Mouse (Mus musculus) midbrain, embryonic 15.5 days (tissue): Measurements from ENCODE around the gene Ezh1. TPM values are rescaled to one million over a fixed set of nuclear protein-coding genes. Genes with fewer than 3 reads are reported as not detected.

Experiments
- polyA plus RNA-seq: library from polyadenylated mRNA; unstranded; fragments of >200 nt; fragmentation: Nextera tagmentation; extraction: Ambion mirVana; gene quantifications from 2 replicates; pipeline ENCODE4 v1.2.1, GENCODE M21; 2015

Gene Ezh1
- polyA plus RNA-seq, 1 experiment from 2014 or later = 30.7 TPM

Other genes starting within 250 kb of the Ezh1 start
- gene Atp6v0a1, start 217.0 kb downstream of the Ezh1 start, polyA plus RNA-seq = 136 and 148 TPM in 2 replicates
- 13.7 and 15.5 TPM in 2 replicates for gene Naglu, start 156.5 kb downstream of the Ezh1 start, polyA plus RNA-seq
- 0.37 and 0.63 TPM in 2 replicates for gene Hsd17b1, start 148.1 kb downstream of the Ezh1 start, polyA plus RNA-seq
- gene Coasy, start 143.9 kb downstream of the Ezh1 start, polyA plus RNA-seq = 43.3 and 47.1 TPM in 2 replicates
- gene Mlx, start 139.2 kb downstream of the Ezh1 start, polyA plus RNA-seq = 103 and 107 TPM in 2 replicates
- 18.3 and 20.3 TPM in 2 replicates for gene Psmc3ip, start 131.0 kb downstream of the Ezh1 start, polyA plus RNA-seq
- gene Retreg3, start 106.6 kb downstream of the Ezh1 start, polyA plus RNA-seq = 28.4 and 29.2 TPM in 2 replicates
- gene Tubg1, start 106.5 kb downstream of the Ezh1 start, polyA plus RNA-seq = 76.1 and 84.7 TPM in 2 replicates
- gene Tubg2, start 70.6 kb downstream of the Ezh1 start, polyA plus RNA-seq = 60.8 and 62.7 TPM in 2 replicates
- gene Cntnap1, start 55.9 kb downstream of the Ezh1 start, polyA plus RNA-seq = 3.4 and 3.8 TPM in 2 replicates
- gene Plekhh3, start 55.1 kb downstream of the Ezh1 start, polyA plus RNA-seq = 8.5 and 9.9 TPM in 2 replicates
- 0.31 and 0.36 TPM in 2 replicates for gene Ccr10, start 51.0 kb downstream of the Ezh1 start, polyA plus RNA-seq
- 86.5 and 103 TPM in 2 replicates for gene Ramp2, start 19.6 kb upstream of the Ezh1 start, polyA plus RNA-seq
- 123 and 124 TPM in 2 replicates for gene Vps25, start 27.2 kb upstream of the Ezh1 start, polyA plus RNA-seq
- 7.7 and 10.7 TPM in 2 replicates for gene Wnk4, start 34.1 kb upstream of the Ezh1 start, polyA plus RNA-seq
- gene Cntd1, start 52.5 kb upstream of the Ezh1 start, polyA plus RNA-seq = 0.93 and 1.3 TPM in 2 replicates
- gene Coa3, start 52.7 kb upstream of the Ezh1 start, polyA plus RNA-seq = 202 and 204 TPM in 2 replicates
- gene Becn1, start 75.8 kb upstream of the Ezh1 start, polyA plus RNA-seq = 183 and 186 TPM in 2 replicates
- gene Psme3, start 89.8 kb upstream of the Ezh1 start, polyA plus RNA-seq = 115 and 120 TPM in 2 replicates
- 2.2 and 2.9 TPM in 2 replicates for gene Aoc2, start 98.6 kb upstream of the Ezh1 start, polyA plus RNA-seq
- 0.06 TPM in 1 of 2 replicates, not detected in the other for gene Aoc3, start 104.1 kb upstream of the Ezh1 start, polyA plus RNA-seq
- not detected in 2 replicates for gene G6pc, start 141.1 kb upstream of the Ezh1 start, polyA plus RNA-seq
- gene Aarsd1, start 191.2 kb upstream of the Ezh1 start, polyA plus RNA-seq = 103 and 108 TPM in 2 replicates
- gene Gm27029, start 198.3 kb upstream of the Ezh1 start, polyA plus RNA-seq = 8.3 and 8.7 TPM in 2 replicates
- 31.7 and 34.9 TPM in 2 replicates for gene Rundc1, start 198.6 kb upstream of the Ezh1 start, polyA plus RNA-seq
- gene Ptges3l, start 198.9 kb upstream of the Ezh1 start, polyA plus RNA-seq = 1.7 and 2.0 TPM in 2 replicates
- 197 and 212 TPM in 2 replicates for gene Rpl27, start 215.8 kb upstream of the Ezh1 start, polyA plus RNA-seq
- gene Ifi35, start 221.9 kb upstream of the Ezh1 start, polyA plus RNA-seq = 3.9 and 4.0 TPM in 2 replicates
- gene Rnd2, start 238.5 kb upstream of the Ezh1 start, polyA plus RNA-seq = 68.3 and 77.4 TPM in 2 replicates
- 128 and 133 TPM in 2 replicates for gene Vat1, start 239.8 kb upstream of the Ezh1 start, polyA plus RNA-seq